Mouse (Mus musculus) megakaryocyte, embryonic 14.5 days (primary cell): ENCODE results near the gene Foxa2.

Source experiments
- FLI1 ChIP-seq: IDR thresholded peaks from 2 replicates; pipeline ENCODE4 v1.6.1; 2012; ENCODE audit warnings: low read length, inconsistent platforms, mixed read lengths
- GATA1 ChIP-seq: IDR thresholded peaks from 3 replicates; pipeline ENCODE4 v1.6.1; 2012; ENCODE audit warnings: mixed read lengths, low read length, inconsistent platforms, borderline replicate concordance

- TF ChIP-seq FLI1 (no peak), GATA1 (no peak)
Observed at GRCm38 (mm10) chr2:148046799-148047165, at the start of gene Foxa2.
